25 mouse cellular contexts compared by ENCODE assay signal in the genomic region with DNA sequence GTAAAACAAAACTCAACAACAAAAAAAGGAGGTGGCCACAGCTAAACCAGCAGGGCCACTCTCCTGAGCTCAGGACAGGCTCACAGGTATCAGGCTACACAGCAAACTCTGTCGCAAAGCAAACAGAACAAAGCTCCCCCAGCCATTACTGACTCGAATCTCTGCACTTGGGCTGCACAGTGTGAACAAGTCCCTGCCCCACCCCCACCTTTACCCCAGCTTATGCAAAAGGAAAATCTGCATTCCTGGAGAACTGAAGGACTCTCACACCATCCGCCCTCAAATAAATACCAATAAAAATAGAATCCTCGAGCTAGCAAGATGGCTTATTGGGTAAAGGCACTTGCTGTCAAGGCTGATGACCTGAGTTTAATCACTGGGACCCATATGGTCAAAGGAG.
"Had no signal": no experiment of that assay in that cellular context is flagged by ENCODE, and none has a peak within 500 bp of the region (broad histone marks: within the 10 kb centered on the region; RNA-seq: fewer than 3 reads in every experiment).

No protein-coding gene starts in this region.

- H3K9ac ChIP-seq: hindbrain, embryonic 12.5 days; hindbrain, embryonic 14.5 days; intestine, embryonic 15.5 days; limb, embryonic 12.5 days had no signal

- H3K4me2 ChIP-seq: heart, embryonic 11.5 days; hindbrain, embryonic 12.5 days; hindbrain, embryonic 14.5 days; intestine, embryonic 15.5 days; limb, embryonic 12.5 days; liver, embryonic 11.5 days had no signal

- H3K27ac ChIP-seq: heart, adult 2 months; hindbrain, embryonic 10.5 days; hindbrain, embryonic 12.5 days; hindbrain, embryonic 14.5 days; intestine, embryonic 15.5 days; layer of hippocampus, adult 2 months; left cerebral cortex, adult 2 months; limb, embryonic 10.5 days; limb, embryonic 12.5 days had no signal

- ATAC-seq: hindbrain, embryonic 16.5 days; inflammation-experienced regulatory T-cells, adult 6 months; intestine, embryonic 15.5 days; intestine, postnatal 0 days had no signal

- H3K9me3 ChIP-seq: hindbrain, embryonic 10.5 days; hindbrain, embryonic 12.5 days; intestine, embryonic 15.5 days; limb, embryonic 10.5 days; limb, embryonic 12.5 days had no signal

- H3K27me3 ChIP-seq: hindbrain, embryonic 12.5 days; intestine, embryonic 15.5 days; limb, embryonic 12.5 days had no signal

- H3K36me3 ChIP-seq: hindbrain, embryonic 10.5 days; hindbrain, embryonic 12.5 days; intestine, embryonic 15.5 days; limb, embryonic 10.5 days; limb, embryonic 12.5 days had no signal

- H3K4me1 ChIP-seq: intestine, embryonic 15.5 days had no signal

- DNase-seq: gastrocnemius, postnatal 14 days; gastrocnemius, postnatal 36 days; heart, adult 11 months; heart, adult 2 months; heart, postnatal 10 days; heart, postnatal 4 days; kidney, adult 18-20 months; kidney, adult 8-10 months; kidney, postnatal 10 days; kidney, postnatal 25 days; kidney, postnatal 4 days; liver had no signal

- H3K4me3 ChIP-seq: heart, adult 2 months; hindbrain, embryonic 10.5 days; hindbrain, embryonic 12.5 days; intestine, embryonic 15.5 days; layer of hippocampus, adult 2 months; left cerebral cortex, adult 2 months; limb, embryonic 10.5 days; limb, embryonic 12.5 days had no signal
